Mouse (Mus musculus): ENCODE results near the gene Plp2. TPM values are rescaled to one million over a fixed set of nuclear protein-coding genes. Genes with fewer than 3 reads are reported as not detected.

Plp2 gene
- polyA plus RNA-seq, 1 experiment from 2014 or later: 56.3 TPM

DNA sequence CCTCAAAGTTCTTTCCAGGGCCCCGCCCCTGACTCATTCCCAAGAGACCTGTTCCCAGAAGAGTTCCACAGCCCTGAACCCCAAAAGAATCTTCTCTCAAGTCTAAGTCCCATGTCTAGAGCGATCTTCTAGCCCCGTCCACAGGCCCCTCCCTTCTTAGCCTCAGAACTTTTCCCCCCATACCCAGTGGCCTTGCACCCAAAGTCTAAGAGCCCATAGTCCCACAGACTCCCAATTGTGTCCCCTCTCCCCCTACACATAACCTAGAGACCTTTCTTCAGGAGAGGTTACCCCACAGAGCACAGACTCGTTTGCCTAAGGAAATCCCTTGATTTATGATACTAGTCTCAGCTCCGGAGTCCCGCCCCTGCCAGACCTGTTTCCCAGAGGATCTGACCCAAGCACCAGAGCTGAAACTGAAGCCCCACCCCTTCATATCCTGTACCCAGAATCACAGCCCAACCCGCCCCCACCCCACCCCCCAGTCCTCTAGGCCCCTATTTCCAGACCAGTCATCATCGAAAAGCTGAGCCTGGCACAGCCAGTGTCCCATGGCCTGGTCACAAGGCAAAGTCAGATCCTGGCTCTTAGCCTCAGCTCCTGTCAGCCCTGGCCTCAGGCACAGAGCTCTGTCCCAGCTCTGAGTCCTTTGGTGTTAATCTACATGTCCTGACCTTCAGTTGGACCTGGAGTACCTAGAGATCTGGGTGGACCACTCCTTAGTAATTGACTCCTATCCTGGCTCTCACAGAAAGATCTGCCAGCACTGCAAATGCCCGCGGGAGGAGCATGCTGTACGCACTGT lies 12.2 kb downstream of the Plp2 start:
- Histone ChIP-seq H3K4me3 (ENCODE audit: low read depth, low read length) (no peak overlapping the region), H3K4me1 (ENCODE audit: control insufficient read depth, insufficient read depth, low read length) (no peaks in the 10 kb centered on the region), H3K36me3 (replicated peaks; ENCODE audit: control insufficient read depth, insufficient read depth, low read depth, low read length) (no peaks in the 10 kb centered on the region), H3K9ac (replicated peaks; ENCODE audit: low read length) (no peak overlapping the region), H3K9me3 (replicated peaks; ENCODE audit: control insufficient read depth, low read length) (no peaks in the 10 kb centered on the region), H3K4me2 (ENCODE audit: low read depth, low read length) (no peak overlapping the region), H3K27ac (replicated peaks; ENCODE audit: low read depth, low read length) (no peak overlapping the region), H3K27me3 (ENCODE audit: control insufficient read depth, insufficient read depth, low read length) (no peaks in the 10 kb centered on the region)
- DNase-seq (ENCODE audit: low spot score) (no peak), ATAC-seq (replicated peaks; ENCODE audit: insufficient number of reproducible peaks, low FRiP score, low TSS enrichment, low read depth) (peak; percentile 48; the same call in 1 of the 2 replicates)
- 48% methylated on average over 11 of the region's 11 CpGs for WGBS

DNA sequence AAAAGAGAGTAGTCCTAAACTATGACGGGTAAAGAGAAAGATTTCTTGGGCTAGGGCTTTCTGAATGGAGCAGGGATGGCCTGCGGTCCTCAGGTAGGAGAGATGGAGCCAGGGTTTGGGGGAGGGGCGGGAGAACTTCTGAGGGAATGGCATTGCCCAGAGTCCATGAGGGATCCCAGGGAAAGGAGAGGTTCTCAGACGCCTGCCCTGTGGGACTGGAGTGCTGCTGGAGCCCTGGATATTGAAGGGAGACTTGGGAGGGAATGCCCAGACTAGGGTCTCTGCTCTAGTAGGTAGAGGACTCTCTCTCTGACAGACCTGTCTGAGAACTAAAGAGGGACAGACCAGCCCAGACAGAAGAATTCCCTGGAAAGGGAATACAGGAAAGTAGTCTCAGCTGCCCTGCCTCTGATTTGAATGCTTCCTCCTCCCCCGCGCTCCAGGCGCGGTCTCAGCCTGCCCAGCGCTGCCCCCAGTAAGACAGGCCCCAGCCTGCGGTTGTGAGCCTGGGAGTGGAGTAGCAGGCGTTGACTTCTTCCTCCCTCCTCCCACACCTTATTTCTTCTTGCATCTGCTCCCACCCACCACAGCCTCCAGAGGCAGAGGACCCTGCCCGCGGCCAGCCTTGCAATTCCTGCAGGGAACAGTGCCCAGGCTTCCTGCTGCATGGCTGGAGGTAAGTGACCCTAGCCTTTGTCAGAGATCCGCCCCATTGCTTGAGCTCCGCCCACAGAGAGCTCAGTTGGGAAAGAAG lies 13.0 kb downstream of the Plp2 start:
- H3K9ac ChIP-seq (replicated peaks; ENCODE audit: low read length): 0 out of 2 replicates have a peak overlapping the region, but pooled peaks have one; percentile 18
- WGBS: 16% methylated on average over 15 of the region's 15 CpGs
- H3K27me3 ChIP-seq (ENCODE audit: control insufficient read depth, insufficient read depth, low read length): no peaks in the 10 kb centered on the region
- H3K4me1 ChIP-seq (ENCODE audit: control insufficient read depth, insufficient read depth, low read length): no peaks in the 10 kb centered on the region
- no peaks in the 10 kb centered on the region for H3K9me3 ChIP-seq (replicated peaks; ENCODE audit: control insufficient read depth, low read length)
- H3K36me3 ChIP-seq (replicated peaks; ENCODE audit: control insufficient read depth, insufficient read depth, low read depth, low read length): no peaks in the 10 kb centered on the region
- no peak overlapping the region for H3K27ac ChIP-seq (replicated peaks; ENCODE audit: low read depth, low read length)
- ATAC-seq (replicated peaks; ENCODE audit: insufficient number of reproducible peaks, low FRiP score, low TSS enrichment, low read depth): peak; percentile 62
- peak overlapping the region; percentile 21; the same call in 1 of the 2 replicates for H3K4me2 ChIP-seq (ENCODE audit: low read depth, low read length)
- DNase-seq (ENCODE audit: low spot score): peak; percentile 45
- H3K4me3 ChIP-seq (ENCODE audit: low read depth, low read length): no peak overlapping the region

DNA sequence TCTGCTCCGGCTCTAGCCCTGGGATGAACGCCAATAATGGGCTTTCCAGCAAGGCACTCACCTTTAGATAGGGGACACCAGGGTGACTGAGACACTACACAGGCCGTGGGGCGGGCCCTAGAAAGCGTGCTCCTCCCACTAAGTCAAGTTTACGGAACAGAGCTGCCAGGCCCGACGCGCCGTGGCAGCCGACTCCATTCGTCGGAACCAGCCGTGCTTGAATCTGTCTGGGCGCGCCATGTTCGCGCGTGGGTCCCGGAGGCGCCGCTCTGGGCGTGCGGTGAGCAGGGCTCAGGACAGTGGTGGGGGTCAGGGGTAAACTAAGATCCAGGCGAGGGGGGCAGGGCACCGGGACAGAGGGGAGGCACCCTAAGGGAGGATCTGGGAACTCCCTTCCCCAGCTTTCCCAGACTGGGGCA lies 14.0 kb downstream of the Plp2 start, which contains the start of gene Prickle3:
Gene Prickle3 (plus strand): TSS at position 40 of the 419 bp plus-strand sequence.
- ATAC-seq (replicated peaks; ENCODE audit: insufficient number of reproducible peaks, low FRiP score, low TSS enrichment, low read depth) (peak; percentile 74; the same call in 1 of the 2 replicates), DNase-seq (ENCODE audit: low spot score) (no peak)

DNA sequence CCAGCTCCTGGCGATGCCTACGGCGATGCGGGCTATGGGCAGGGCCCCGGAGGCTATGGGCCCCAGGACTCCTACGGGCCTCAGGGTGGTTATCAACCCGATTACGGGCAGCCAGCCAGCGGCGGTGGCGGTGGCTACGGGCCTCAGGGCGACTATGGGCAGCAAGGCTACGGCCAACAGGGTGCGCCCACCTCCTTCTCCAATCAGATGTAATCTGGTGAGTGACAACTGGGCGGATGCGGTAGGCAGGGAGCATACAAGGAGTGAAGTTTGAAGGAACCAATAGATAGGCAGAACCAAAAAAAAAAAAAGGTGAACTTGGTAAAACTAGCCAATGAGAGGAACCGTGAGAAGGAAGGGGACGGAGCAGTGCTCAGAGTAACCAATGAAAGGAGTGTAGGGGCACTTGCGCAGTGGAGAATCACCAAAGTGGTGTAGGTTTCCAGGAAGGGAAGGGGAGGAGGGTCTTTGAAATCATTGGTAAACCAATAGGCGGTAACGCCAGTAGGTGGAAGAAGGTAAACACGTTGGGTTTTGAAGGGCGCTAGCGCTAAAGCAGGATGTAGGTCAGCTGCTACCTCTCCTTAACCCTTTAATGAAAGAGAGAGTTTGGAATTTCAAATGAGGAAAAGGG lies 22.4 kb downstream of the Plp2 start:
- Histone ChIP-seq H3K27ac (replicated peaks; ENCODE audit: low read depth, low read length) (0 out of 2 replicates have a peak overlapping the region, but pooled peaks have one; percentile 24), H3K9me3 (replicated peaks; ENCODE audit: control insufficient read depth, low read length) (no peaks in the 10 kb centered on the region), H3K4me2 (ENCODE audit: low read depth, low read length) (peak overlapping the region; percentile 55), H3K9ac (replicated peaks; ENCODE audit: low read length) (peak overlapping the region; percentile 66), H3K36me3 (replicated peaks; ENCODE audit: control insufficient read depth, insufficient read depth, low read depth, low read length) (no peaks in the 10 kb centered on the region), H3K27me3 (ENCODE audit: control insufficient read depth, insufficient read depth, low read length) (no peaks in the 10 kb centered on the region), H3K4me3 (ENCODE audit: low read depth, low read length) (peak overlapping the region; percentile 40), H3K4me1 (ENCODE audit: control insufficient read depth, insufficient read depth, low read length) (no peaks in the 10 kb centered on the region)
- ATAC-seq (replicated peaks; ENCODE audit: insufficient number of reproducible peaks, low FRiP score, low TSS enrichment, low read depth) (peak; percentile 98), DNase-seq (ENCODE audit: low spot score) (peak; percentile 88)
- WGBS: 20% methylated on average over 25 of the region's 25 CpGs

More for the DNA sequence above, 14.0 kb downstream of the Plp2 start, which contains the start of gene Prickle3:
- H3K27me3 ChIP-seq (ENCODE audit: control insufficient read depth, insufficient read depth, low read length): no peaks in the 10 kb centered on the region
- WGBS: 28% methylated on average over 26 of the region's 26 CpGs
- no peaks in the 10 kb centered on the region for H3K9me3 ChIP-seq (replicated peaks; ENCODE audit: control insufficient read depth, low read length)
- H3K27ac ChIP-seq (replicated peaks; ENCODE audit: low read depth, low read length): no peak within 1 kb of the TSS
- peak within 1 kb of the TSS; percentile 34 for H3K4me3 ChIP-seq (ENCODE audit: low read depth, low read length)
- H3K36me3 ChIP-seq (replicated peaks; ENCODE audit: control insufficient read depth, insufficient read depth, low read depth, low read length): no peaks in the 10 kb centered on the region
- peak within 1 kb of the TSS; percentile 49 for H3K4me2 ChIP-seq (ENCODE audit: low read depth, low read length)
- H3K4me1 ChIP-seq (ENCODE audit: control insufficient read depth, insufficient read depth, low read length): no peaks in the 10 kb centered on the region
- peak within 1 kb of the TSS; percentile 46 for H3K9ac ChIP-seq (replicated peaks; ENCODE audit: low read length)

DNA sequence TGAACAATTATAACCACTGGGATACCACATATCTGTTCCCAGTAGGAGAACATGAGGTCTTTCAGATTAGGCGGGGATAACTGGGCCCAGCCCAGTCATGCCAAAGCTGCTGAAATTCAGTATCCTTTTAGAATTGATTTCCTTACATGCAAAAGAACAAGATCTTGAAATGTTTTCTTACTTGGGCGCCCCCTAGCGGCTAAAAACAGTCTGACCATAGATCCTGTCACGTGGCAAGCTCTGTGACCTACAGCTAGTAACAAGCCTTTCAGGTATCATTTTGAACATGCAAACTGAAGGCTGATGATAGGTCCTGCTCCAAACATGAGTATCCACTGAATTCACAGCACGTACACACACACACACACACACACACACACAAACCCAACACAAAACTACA lies 25.8 kb downstream of the Plp2 start:
- no peaks in the 10 kb centered on the region for H3K27me3 ChIP-seq (ENCODE audit: control insufficient read depth, insufficient read depth, low read length)
- WGBS: 16% methylated on average over 5 of the region's 5 CpGs
- H3K4me3 ChIP-seq (ENCODE audit: low read depth, low read length): no peak overlapping the region
- H3K4me1 ChIP-seq (ENCODE audit: control insufficient read depth, insufficient read depth, low read length): no peaks in the 10 kb centered on the region
- no peak overlapping the region for H3K4me2 ChIP-seq (ENCODE audit: low read depth, low read length)
- H3K27ac ChIP-seq (replicated peaks; ENCODE audit: low read depth, low read length): no peak overlapping the region
- no peaks in the 10 kb centered on the region for H3K36me3 ChIP-seq (replicated peaks; ENCODE audit: control insufficient read depth, insufficient read depth, low read depth, low read length)
- peak; percentile 82 for DNase-seq (ENCODE audit: low spot score)
- no peak overlapping the region for H3K9ac ChIP-seq (replicated peaks; ENCODE audit: low read length)
- ATAC-seq (replicated peaks; ENCODE audit: insufficient number of reproducible peaks, low FRiP score, low TSS enrichment, low read depth): no peak
- H3K9me3 ChIP-seq (replicated peaks; ENCODE audit: control insufficient read depth, low read length): no peaks in the 10 kb centered on the region

DNA sequence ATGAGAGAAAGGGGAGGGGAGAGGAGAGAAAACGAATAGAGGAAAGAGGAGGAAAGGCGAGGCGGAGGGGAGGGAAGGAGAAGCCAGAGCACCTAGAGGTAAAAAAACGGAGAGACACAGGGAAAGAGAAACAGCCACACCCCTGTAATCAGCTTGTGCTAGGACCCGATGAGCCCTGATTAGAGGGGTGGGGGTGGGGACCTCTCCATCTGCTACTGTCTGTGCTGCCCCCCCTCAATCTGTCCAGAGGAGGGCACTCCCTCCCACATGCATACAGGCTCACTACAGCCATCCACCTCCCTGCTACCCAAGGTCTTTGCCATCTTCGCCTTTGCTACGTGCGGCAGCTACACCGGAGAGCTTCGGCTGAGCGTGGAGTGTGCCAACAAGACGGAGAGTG lies 30.4 kb downstream of the Plp2 start:
- no peak overlapping the region for H3K4me2 ChIP-seq (ENCODE audit: low read depth, low read length)
- 36% methylated on average over 11 of the region's 12 CpGs for WGBS
- H3K4me3 ChIP-seq (ENCODE audit: low read depth, low read length): no peak overlapping the region
- H3K27ac ChIP-seq (replicated peaks; ENCODE audit: low read depth, low read length): no peak overlapping the region
- H3K36me3 ChIP-seq (replicated peaks; ENCODE audit: control insufficient read depth, insufficient read depth, low read depth, low read length): no peaks in the 10 kb centered on the region
- H3K4me1 ChIP-seq (ENCODE audit: control insufficient read depth, insufficient read depth, low read length): no peaks in the 10 kb centered on the region
- H3K27me3 ChIP-seq (ENCODE audit: control insufficient read depth, insufficient read depth, low read length): 0 out of 2 replicates have a peak, but pooled peaks cover 2% of the 10 kb centered on the region
- DNase-seq (ENCODE audit: low spot score) (no peak), ATAC-seq (replicated peaks; ENCODE audit: insufficient number of reproducible peaks, low FRiP score, low TSS enrichment, low read depth) (no peak)
- no peak overlapping the region for H3K9ac ChIP-seq (replicated peaks; ENCODE audit: low read length)
- H3K9me3 ChIP-seq (replicated peaks; ENCODE audit: control insufficient read depth, low read length): no peaks in the 10 kb centered on the region

DNA sequence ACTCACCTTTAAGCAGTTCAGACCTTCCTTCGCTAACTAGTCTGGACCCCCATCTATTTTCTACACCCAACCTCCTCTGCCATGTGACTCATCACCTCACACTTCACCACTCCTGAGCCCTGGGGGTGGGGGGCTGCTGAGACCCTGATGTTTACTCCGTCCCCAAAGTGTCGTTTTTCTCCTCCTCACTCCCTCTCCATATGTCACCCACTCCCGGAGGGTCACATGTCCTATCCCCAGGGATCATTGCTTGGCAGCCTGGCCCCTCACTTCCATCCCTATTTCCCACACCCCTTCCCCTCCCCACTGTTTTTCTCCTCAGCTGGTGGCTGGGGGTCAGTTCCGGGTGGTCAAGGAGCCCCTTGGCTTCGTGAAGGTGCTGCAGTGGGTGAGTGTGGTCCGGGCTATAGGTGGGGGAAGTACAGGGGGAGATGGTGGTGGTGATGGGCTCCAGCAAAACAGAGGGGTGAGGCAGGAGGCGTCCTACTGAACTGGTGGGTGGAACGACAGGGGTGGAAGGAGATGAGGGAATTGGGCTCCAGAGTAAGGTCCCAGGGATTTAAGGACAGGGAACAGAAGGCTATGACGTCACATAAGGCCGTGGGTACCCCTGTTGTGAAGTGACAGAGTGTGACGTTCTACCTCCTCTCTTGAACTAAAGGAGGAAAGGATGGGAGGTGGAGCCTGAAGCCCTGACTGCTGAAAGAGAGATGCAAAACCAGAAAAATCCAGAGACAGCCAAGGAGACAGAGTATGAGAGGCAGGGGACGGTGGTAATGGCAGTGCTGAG lies 31.5 kb downstream of the Plp2 start:
- H3K27me3 ChIP-seq (ENCODE audit: control insufficient read depth, insufficient read depth, low read length): 0 out of 2 replicates have a peak, but pooled peaks cover 2% of the 10 kb centered on the region
- H3K4me3 ChIP-seq (ENCODE audit: low read depth, low read length): no peak overlapping the region
- no peaks in the 10 kb centered on the region for H3K36me3 ChIP-seq (replicated peaks; ENCODE audit: control insufficient read depth, insufficient read depth, low read depth, low read length)
- no peak overlapping the region for H3K4me2 ChIP-seq (ENCODE audit: low read depth, low read length)
- H3K9ac ChIP-seq (replicated peaks; ENCODE audit: low read length): no peak overlapping the region
- no peaks in the 10 kb centered on the region for H3K4me1 ChIP-seq (ENCODE audit: control insufficient read depth, insufficient read depth, low read length)
- ATAC-seq (replicated peaks; ENCODE audit: insufficient number of reproducible peaks, low FRiP score, low TSS enrichment, low read depth) (no peak), DNase-seq (ENCODE audit: low spot score) (no peak)
- no peaks in the 10 kb centered on the region for H3K9me3 ChIP-seq (replicated peaks; ENCODE audit: control insufficient read depth, low read length)
- no peak overlapping the region for H3K27ac ChIP-seq (replicated peaks; ENCODE audit: low read depth, low read length)
- WGBS: 23% methylated on average over 13 of the region's 13 CpGs
